Comparison of ENCODE assay signal across 13 mouse cellular contexts in genomic region chr7:141838779-141839178, GRCm38 (mm10). TPM values are rescaled to one million over a fixed set of nuclear protein-coding genes. Genes with fewer than 3 reads are reported as not detected.
DNase-seq lines count a peak whose midpoint lies in the region; ATAC-seq and TF ChIP-seq lines count a peak whose summit lies in the region.
"Had no signal": no experiment of that assay in that cellular context is flagged by ENCODE, and none has a peak within 500 bp of the region (broad histone marks: within the 10 kb centered on the region; RNA-seq: fewer than 3 reads in every experiment).

Gene Muc5b, plus strand, starts transcription at chr7:141839070.

- H3K4me1 ChIP-seq in midbrain, postnatal 0 days (ENCODE audit: insufficient read depth, low read length), result no peaks in the 10 kb centered on the region
- no peaks in the 10 kb centered on the region; the same call in 1 of the 2 replicates for H3K4me1 ChIP-seq in midbrain, embryonic 16.5 days (ENCODE audit: control insufficient read depth, insufficient read depth, low read length)
- H3K4me1 ChIP-seq in intestine, postnatal 0 days (replicated peaks; ENCODE audit: control insufficient read depth, insufficient read depth, low read length), result no peaks in the 10 kb centered on the region
- H3K4me1 ChIP-seq in stomach, embryonic 15.5 days, result peaks cover 8% of the 10 kb centered on the region
- H3K4me1 ChIP-seq in forebrain, embryonic 16.5 days (replicated peaks; ENCODE audit: control insufficient read depth, insufficient read depth, low read length), result no peaks in the 10 kb centered on the region
- H3K4me1 ChIP-seq: forebrain, embryonic 12.5 days; hindbrain, embryonic 13.5 days; limb, embryonic 12.5 days had no signal

- no peak within 1 kb of the TSS for H3K27ac ChIP-seq in midbrain, postnatal 0 days (ENCODE audit: low read depth, low read length)
- H3K27ac ChIP-seq in midbrain, embryonic 16.5 days (ENCODE audit: low read length), result no peak within 1 kb of the TSS
- H3K27ac ChIP-seq in intestine, postnatal 0 days (ENCODE audit: low read depth, low read length), result no peak within 1 kb of the TSS
- no peak within 1 kb of the TSS for H3K27ac ChIP-seq in stomach, embryonic 15.5 days
- H3K27ac ChIP-seq in forebrain, embryonic 16.5 days (ENCODE audit: low read length), result no peak within 1 kb of the TSS
- H3K27ac ChIP-seq: forebrain, embryonic 12.5 days; hindbrain, embryonic 13.5 days; limb, embryonic 12.5 days had no signal

- no peaks in the 10 kb centered on the region for H3K9me3 ChIP-seq in midbrain, postnatal 0 days (ENCODE audit: low read length)
- no peaks in the 10 kb centered on the region for H3K9me3 ChIP-seq in midbrain, embryonic 16.5 days (replicated peaks; ENCODE audit: control insufficient read depth, low read length, poor library complexity, severe bottlenecking)
- H3K9me3 ChIP-seq in intestine, postnatal 0 days (ENCODE audit: control insufficient read depth), result no peaks in the 10 kb centered on the region
- H3K9me3 ChIP-seq in stomach, embryonic 15.5 days, result no peaks in the 10 kb centered on the region
- H3K9me3 ChIP-seq in forebrain, embryonic 16.5 days (ENCODE audit: control insufficient read depth, low read length), result no peaks in the 10 kb centered on the region
- H3K9me3 ChIP-seq: forebrain, embryonic 12.5 days; hindbrain, embryonic 13.5 days; limb, embryonic 12.5 days had no signal

- H3K27me3 ChIP-seq in midbrain, postnatal 0 days (ENCODE audit: insufficient read depth, low read length), result no peaks in the 10 kb centered on the region
- H3K27me3 ChIP-seq in midbrain, embryonic 16.5 days (ENCODE audit: control insufficient read depth, insufficient read depth, low read depth, low read length), result no peaks in the 10 kb centered on the region
- no peaks in the 10 kb centered on the region for H3K27me3 ChIP-seq in intestine, postnatal 0 days (replicated peaks; ENCODE audit: control insufficient read depth, insufficient read depth, low read length)
- H3K27me3 ChIP-seq in stomach, embryonic 15.5 days (replicated peaks), result no peaks in the 10 kb centered on the region
- no peaks in the 10 kb centered on the region for H3K27me3 ChIP-seq in forebrain, embryonic 16.5 days (replicated peaks; ENCODE audit: control insufficient read depth, insufficient read depth, low read length)
- H3K27me3 ChIP-seq: forebrain, embryonic 12.5 days; hindbrain, embryonic 13.5 days; limb, embryonic 12.5 days had no signal

- DNase-seq in heart, postnatal 10 days, result peak; percentile 29 to 30
- no peak for DNase-seq in heart, adult 11 months
- peak; percentile 40 for DNase-seq in midbrain, postnatal 0 days (ENCODE audit: low spot score)
- no peak for DNase-seq in gastrocnemius, adult 8-10 months (ENCODE audit: low spot score in 2 of 2)
- DNase-seq: right cerebral cortex, postnatal 25 days; thymus, postnatal 4 days had no signal

- WGBS in midbrain, postnatal 0 days, result 61% methylated on average over 5 of the region's 5 CpGs
- 64% methylated on average over 5 of the region's 5 CpGs for WGBS in midbrain, embryonic 16.5 days
- WGBS in intestine, postnatal 0 days, result 45% methylated on average over 5 of the region's 5 CpGs
- 53% methylated on average over 5 of the region's 5 CpGs for WGBS in stomach, embryonic 15.5 days
- WGBS in forebrain, embryonic 16.5 days, result 58% methylated on average over 5 of the region's 5 CpGs

- no peak within 1 kb of the TSS for H3K9ac ChIP-seq in midbrain, postnatal 0 days (replicated peaks; ENCODE audit: low read length, poor library complexity, severe bottlenecking)
- H3K9ac ChIP-seq in midbrain, embryonic 16.5 days (ENCODE audit: low read depth, low read length), result no peak within 1 kb of the TSS
- no peak within 1 kb of the TSS for H3K9ac ChIP-seq in intestine, postnatal 0 days (ENCODE audit: low read depth, low read length)
- no peak within 1 kb of the TSS for H3K9ac ChIP-seq in stomach, embryonic 15.5 days
- no peak within 1 kb of the TSS for H3K9ac ChIP-seq in forebrain, embryonic 16.5 days (replicated peaks; ENCODE audit: low read depth, low read length)
- H3K9ac ChIP-seq: forebrain, embryonic 12.5 days; hindbrain, embryonic 13.5 days; limb, embryonic 12.5 days had no signal

- intact Hi-C loops in heart, postnatal 10 days (cut with DNase I), result no loop called here

- no peak within 1 kb of the TSS for H3K4me3 ChIP-seq in midbrain, postnatal 0 days (ENCODE audit: low read depth, low read length)
- H3K4me3 ChIP-seq in midbrain, embryonic 16.5 days (ENCODE audit: low read depth, low read length), result no peak within 1 kb of the TSS
- H3K4me3 ChIP-seq in intestine, postnatal 0 days (ENCODE audit: low read depth, low read length), result no peak within 1 kb of the TSS
- no peak within 1 kb of the TSS for H3K4me3 ChIP-seq in stomach, embryonic 15.5 days (replicated peaks)
- no peak within 1 kb of the TSS for H3K4me3 ChIP-seq in forebrain, embryonic 16.5 days (replicated peaks; ENCODE audit: low read length)
- H3K4me3 ChIP-seq: forebrain, embryonic 12.5 days; hindbrain, embryonic 13.5 days; limb, embryonic 12.5 days had no signal

- H3K36me3 ChIP-seq in midbrain, postnatal 0 days (ENCODE audit: insufficient read depth, low read length), result no peaks in the 10 kb centered on the region
- no peaks in the 10 kb centered on the region for H3K36me3 ChIP-seq in midbrain, embryonic 16.5 days (ENCODE audit: control insufficient read depth, insufficient read depth, low read length)
- H3K36me3 ChIP-seq in intestine, postnatal 0 days (ENCODE audit: control insufficient read depth, insufficient read depth), result no peaks in the 10 kb centered on the region
- no peaks in the 10 kb centered on the region for H3K36me3 ChIP-seq in stomach, embryonic 15.5 days
- no peaks in the 10 kb centered on the region for H3K36me3 ChIP-seq in forebrain, embryonic 16.5 days (ENCODE audit: control insufficient read depth, insufficient read depth)
- H3K36me3 ChIP-seq: forebrain, embryonic 12.5 days; hindbrain, embryonic 13.5 days; limb, embryonic 12.5 days had no signal

- TF ChIP-seq CTCF in midbrain, postnatal 0 days (IDR thresholded peaks at IDR 0.05), result no peak
- no peak for TF ChIP-seq CTCF in intestine, postnatal 0 days (IDR thresholded peaks at IDR 0.05; ENCODE audit: low read depth)

- ATAC-seq in midbrain, postnatal 0 days (ENCODE audit: low FRiP score), result no peak
- no peak for ATAC-seq in midbrain, embryonic 16.5 days
- ATAC-seq in intestine, postnatal 0 days, result peak; percentile 64; the same call in 1 of the 2 replicates
- ATAC-seq in stomach, embryonic 15.5 days (ENCODE audit: insufficient read depth, low FRiP score, low read depth), result peak; percentile 82; the same call in 1 of the 2 replicates
- ATAC-seq in forebrain, embryonic 16.5 days, result no peak

- H3K4me2 ChIP-seq in midbrain, postnatal 0 days (ENCODE audit: low read depth, low read length, poor library complexity, severe bottlenecking), result no peak within 1 kb of the TSS
- H3K4me2 ChIP-seq in midbrain, embryonic 16.5 days (ENCODE audit: low read length), result no peak within 1 kb of the TSS
- H3K4me2 ChIP-seq in intestine, postnatal 0 days (replicated peaks; ENCODE audit: low read depth), result no peak within 1 kb of the TSS
- H3K4me2 ChIP-seq in stomach, embryonic 15.5 days, result no peak within 1 kb of the TSS
- no peak within 1 kb of the TSS for H3K4me2 ChIP-seq in forebrain, embryonic 16.5 days (ENCODE audit: low read length)
- H3K4me2 ChIP-seq: forebrain, embryonic 12.5 days; hindbrain, embryonic 13.5 days; limb, embryonic 12.5 days had no signal

RNA-seq across cellular contexts. Expression of gene Muc5b, which starts in this region (rescaled TPM):
- total RNA-seq in heart, postnatal 10 days (2021), result under 1 TPM in 1 of 2 experiments, not detected in 1; 0.38 TPM
- total RNA-seq in midbrain, postnatal 0 days (2014; rRNA removed), result 0.05 TPM in 1 of 2 replicates, not detected in the other
- 0.02 and 0.04 TPM in 2 replicates for polyA plus RNA-seq in midbrain, postnatal 0 days (2015; fragmentation: Nextera tagmentation; extraction: Ambion mirVana)
- 0.03 and 0.04 TPM in 2 replicates for polyA plus RNA-seq in midbrain, embryonic 16.5 days (2015; fragmentation: Nextera tagmentation; extraction: Ambion mirVana)
- polyA plus RNA-seq in intestine, postnatal 0 days (2015; fragmentation: Nextera tagmentation; extraction: Ambion mirVana), result 0.03 and 0.31 TPM in 2 replicates
- polyA plus RNA-seq in stomach, embryonic 15.5 days (2015; fragmentation: Nextera tagmentation; extraction: Ambion mirVana), result 0.32 and 0.40 TPM in 2 replicates
- polyA plus RNA-seq in forebrain, embryonic 16.5 days (2015; fragmentation: Nextera tagmentation; extraction: Ambion mirVana), result 0.02 and 0.08 TPM in 2 replicates
- not detected for total RNA-seq in gastrocnemius, adult 8-10 months (2022)

Comparison
In these comparisons a context has a peak if more than half of its experiments do, and no peak if none do; other contexts are left out.
1. Peak in DNase-seq in heart, postnatal 10 days; RNA of the gene not detected or under 1 TPM.
2. Peak in DNase-seq in midbrain, postnatal 0 days; RNA of the gene not detected or under 1 TPM.
3. Peak in ATAC-seq in intestine, postnatal 0 days; RNA of the gene not detected or under 1 TPM.
4. Peak in ATAC-seq in stomach, embryonic 15.5 days; RNA of the gene not detected or under 1 TPM.